Mouse (Mus musculus) bone marrow macrophage, adult 2 months (primary cell): ENCODE data around the gene Slc9b1. TPM values are rescaled to one million over a fixed set of nuclear protein-coding genes. Genes with fewer than 3 reads are reported as not detected.

Experiments
- H3K27ac ChIP-seq: 2 replicates; pipeline ENCODE4 v1.5.1; 2012; ENCODE audit warnings: low read depth, low read length; ENCODE audit not compliant: insufficient read depth
- H3K4me1 ChIP-seq: 2 replicates; pipeline ENCODE4 v1.6.1; 2012; ENCODE audit warnings: low read length; ENCODE audit not compliant: control insufficient read depth, insufficient read depth
- H3K4me3 ChIP-seq: 2 replicates; pipeline ENCODE4 v1.5.1; 2012; ENCODE audit warnings: mild to moderate bottlenecking, low read length, moderate library complexity; ENCODE audit not compliant: insufficient read depth
- CTCF ChIP-seq: IDR thresholded peaks from 2 replicates; pipeline ENCODE4 v1.5.1; 2012; ENCODE audit warnings: low read depth, mild to moderate bottlenecking, low read length, moderate library complexity
- POLR2A ChIP-seq: IDR thresholded peaks from 2 replicates; pipeline ENCODE4 v1.6.1; 2012; ENCODE audit warnings: mild to moderate bottlenecking, low read depth, low read length, borderline replicate concordance
- polyA plus RNA-seq: library from polyadenylated mRNA; stranded (reverse); fragments of >200 nt; gene quantifications from 2 replicates; pipeline ENCODE4 v1.2.4, GENCODE M21; 2012; ENCODE audit not compliant: missing spikeins, insufficient read depth, insufficient read length

Gene Slc9b1
- polyA plus RNA-seq, 1 experiment, result not detected

DNA sequence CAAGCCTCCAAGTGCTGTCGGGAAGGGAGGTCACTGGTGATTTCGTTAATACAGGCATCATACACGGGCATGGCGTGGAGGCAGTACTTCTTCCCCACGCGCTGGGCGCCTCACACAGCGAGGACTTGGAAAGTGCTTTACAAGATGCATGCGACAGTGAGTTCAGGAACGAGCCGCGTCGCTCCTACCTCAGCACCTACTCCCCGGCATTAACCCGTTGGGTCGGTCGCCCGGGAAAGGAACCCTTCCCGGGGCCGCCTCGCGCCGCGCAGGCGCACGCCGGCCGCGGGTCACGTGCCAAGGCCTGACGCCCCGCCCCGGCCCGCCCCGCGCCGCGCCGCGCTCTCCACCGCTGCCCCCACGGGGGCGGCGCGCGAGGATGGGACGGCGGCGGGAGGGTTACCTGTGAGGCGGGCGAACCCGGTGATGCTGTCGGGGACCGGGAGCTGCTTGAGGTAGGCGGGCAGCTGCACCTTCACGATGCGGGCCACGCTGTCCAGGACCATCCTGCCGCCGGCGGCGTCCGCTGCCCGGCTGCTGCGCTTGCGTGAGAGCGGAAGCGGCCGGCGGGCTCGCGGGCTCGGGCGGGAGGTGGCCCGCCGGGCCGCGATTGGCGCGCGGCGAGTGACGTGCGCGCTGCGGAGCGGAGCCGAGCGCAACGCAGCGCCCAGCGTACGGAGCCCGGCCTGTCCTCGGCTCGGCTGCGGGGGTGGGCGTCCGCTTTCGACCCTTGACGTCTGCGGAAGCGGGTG lies 75.2 kb downstream of the Slc9b1 start:
- H3K4me3 ChIP-seq, result peak overlapping the region; percentile 78
- H3K27ac ChIP-seq, result peak overlapping the region; percentile 82
- TF ChIP-seq CTCF (no peak), POLR2A (no peak)
- H3K4me1 ChIP-seq, result peaks cover 9% of the 10 kb centered on the region

GRCm38 (mm10) chr3:135423608-135424212 lies 75.9 kb downstream of the Slc9b1 start, which contains the start of gene Cisd2:
Gene Cisd2 (minus strand): TSS chr3:135423925.
- TF ChIP-seq POLR2A (no peak), CTCF (no peak)
- Histone ChIP-seq H3K4me1 (peaks cover 9% of the 10 kb centered on the region), H3K27ac (peak within 1 kb of the TSS; percentile 82), H3K4me3 (peak within 1 kb of the TSS; percentile 78)

- TF ChIP-seq CTCF (no peak), POLR2A (no peak)
- Histone ChIP-seq H3K4me1 (peaks cover 5% of the 10 kb centered on the region; the same call in 1 of the 2 replicates), H3K4me3 (peak overlapping the region; percentile 80), H3K27ac (no peak overlapping the region)
These were observed 89.2 kb downstream of the Slc9b1 start for GRCm38 (mm10) chr3:135436901-135437616.

DNA sequence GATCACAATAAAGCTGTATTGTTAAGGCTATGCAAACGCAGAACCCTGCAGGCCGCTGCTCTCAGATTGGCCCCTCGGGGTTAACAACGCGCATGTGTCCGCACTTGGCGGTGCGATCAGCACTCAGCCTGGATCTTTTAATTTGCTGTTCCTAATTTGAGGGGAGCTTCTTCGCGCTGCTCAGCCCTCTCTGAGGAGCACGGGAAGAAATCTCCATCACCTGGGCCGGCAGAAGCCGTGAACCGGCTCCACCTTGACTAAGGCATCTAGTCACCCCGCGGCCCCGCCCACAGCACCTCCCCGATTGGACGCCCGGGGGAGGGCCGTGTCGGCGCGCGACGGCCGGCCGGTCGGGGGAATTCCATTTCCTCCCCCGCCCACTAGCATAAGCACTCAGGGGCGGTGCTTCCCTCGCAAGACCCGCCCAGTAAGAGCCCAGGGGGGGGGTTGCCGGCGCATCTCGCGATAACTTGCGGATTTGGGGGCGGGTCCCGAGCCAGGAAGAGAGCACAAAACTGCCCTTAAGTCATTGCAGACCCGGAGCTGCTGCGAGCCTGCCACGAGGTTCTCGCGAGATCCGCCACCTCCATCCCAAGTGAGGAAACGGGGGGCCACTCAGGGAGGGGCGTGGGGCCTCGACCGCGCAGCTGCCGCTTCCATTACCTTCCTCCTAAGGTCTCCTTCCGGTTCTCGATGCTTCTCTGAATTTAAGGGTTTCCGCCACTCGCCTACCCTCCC lies 90.1 kb downstream of the Slc9b1 start, which contains the start of gene Ube2d3:
Gene Ube2d3, plus strand, starts transcription at position 392 of the 738 bp plus-strand sequence.
- no peak for TF ChIP-seq POLR2A
- TF ChIP-seq CTCF, result no peak
- Histone ChIP-seq H3K27ac (peak within 1 kb of the TSS; percentile 100), H3K4me1 (peaks cover 5% of the 10 kb centered on the region; the same call in 1 of the 2 replicates), H3K4me3 (peak within 1 kb of the TSS; percentile 99)

DNA sequence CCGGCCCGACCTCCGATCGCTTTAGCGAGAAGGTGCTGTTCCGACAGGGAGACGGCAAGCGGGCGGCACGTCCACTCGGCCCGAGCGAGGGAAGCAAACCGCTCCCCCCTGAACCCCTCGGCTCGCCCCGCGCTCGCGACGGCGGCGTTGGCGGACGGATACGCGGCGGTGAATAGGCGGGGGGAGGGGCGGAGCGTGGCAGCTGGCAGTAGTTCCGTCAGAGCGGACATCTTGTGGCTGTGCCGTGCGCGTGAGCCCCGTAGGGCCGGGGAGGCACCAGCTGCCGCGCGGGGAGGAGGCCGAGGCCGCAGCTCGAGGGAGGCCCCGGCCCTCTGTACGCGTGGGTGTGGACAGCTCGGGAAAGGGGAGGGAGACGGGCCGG lies 90.7 kb downstream of the Slc9b1 start:
- peak overlapping the region; percentile 100 for H3K27ac ChIP-seq
- TF ChIP-seq POLR2A (no peak), CTCF (no peak)
- H3K4me3 ChIP-seq, result peak overlapping the region; percentile 99
- peaks cover 9% of the 10 kb centered on the region for H3K4me1 ChIP-seq

DNA sequence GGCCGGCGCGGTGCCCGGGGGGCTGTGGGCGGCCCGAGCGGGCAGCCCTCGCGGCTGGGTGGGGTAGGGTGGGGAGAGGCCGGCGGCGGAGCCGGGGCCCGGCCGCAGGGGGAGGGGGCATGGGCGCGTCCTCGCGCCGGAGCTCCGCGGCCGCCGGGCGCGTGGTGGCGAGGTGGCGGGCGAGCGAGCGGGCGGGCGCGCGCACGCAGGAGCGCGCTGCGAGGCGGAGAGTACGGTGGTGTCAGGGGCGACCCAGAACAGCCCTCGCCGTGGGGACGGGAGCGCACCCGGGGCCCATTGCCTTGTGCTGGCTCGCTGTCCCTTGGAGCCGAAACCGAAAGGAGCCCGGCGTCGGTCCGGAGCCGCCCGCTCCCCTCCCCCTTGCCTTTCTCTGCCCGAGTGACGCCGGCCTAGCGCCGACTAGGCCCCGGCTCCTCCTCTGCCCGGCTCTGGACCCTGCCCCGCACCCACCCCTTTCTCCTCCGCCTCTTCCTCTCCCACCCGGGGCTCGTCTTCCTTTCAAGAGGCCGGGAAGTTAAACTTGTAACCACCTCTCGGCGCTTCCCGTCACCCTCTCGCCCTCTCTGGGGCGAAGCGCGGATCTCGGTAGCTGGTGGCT lies 91.2 kb downstream of the Slc9b1 start:
- H3K27ac ChIP-seq, result peak overlapping the region; percentile 100
- no peak for TF ChIP-seq POLR2A
- no peak for TF ChIP-seq CTCF
- peak overlapping the region; percentile 99 for H3K4me3 ChIP-seq
- H3K4me1 ChIP-seq, result peaks cover 12% of the 10 kb centered on the region

DNA sequence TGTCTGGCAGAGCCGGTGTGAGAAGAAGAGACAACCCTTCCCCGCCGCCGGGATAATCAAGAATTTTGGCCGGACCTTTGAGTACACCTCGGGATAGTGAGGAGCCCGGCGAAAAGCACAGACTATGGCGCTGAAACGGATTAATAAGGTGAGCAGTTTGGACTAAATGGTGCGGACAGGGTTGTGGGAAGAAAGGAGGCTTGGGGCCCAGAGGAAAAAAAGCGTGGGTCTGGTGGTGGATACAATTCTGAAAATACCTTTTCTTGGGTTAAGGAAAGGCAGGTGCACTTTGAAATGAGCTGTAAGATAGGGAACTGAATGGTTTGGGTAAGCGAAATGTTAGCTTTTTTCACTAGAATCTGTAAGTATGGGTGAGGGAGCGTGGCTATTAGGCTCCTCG lies 91.8 kb downstream of the Slc9b1 start:
- peak overlapping the region; percentile 99 for H3K4me3 ChIP-seq
- TF ChIP-seq CTCF (0 out of 2 replicates have a peak, but pooled peaks have one; percentile 15), POLR2A (no peak)
- peak overlapping the region; percentile 100 for H3K27ac ChIP-seq
- H3K4me1 ChIP-seq, result peaks cover 12% of the 10 kb centered on the region

GRCm38 (mm10) chr3:135440221-135440620 lies 92.4 kb downstream of the Slc9b1 start:
- peaks cover 12% of the 10 kb centered on the region for H3K4me1 ChIP-seq
- no peak for TF ChIP-seq CTCF
- no peak for TF ChIP-seq POLR2A
- peak overlapping the region; percentile 100 for H3K27ac ChIP-seq
- H3K4me3 ChIP-seq, result peak overlapping the region; percentile 99

- Histone ChIP-seq H3K4me3 (peak overlapping the region; percentile 99), H3K27ac (peak overlapping the region; percentile 100), H3K4me1 (peaks cover 12% of the 10 kb centered on the region)
- TF ChIP-seq POLR2A, result no peak
- no peak for TF ChIP-seq CTCF
These were observed 92.8 kb downstream of the Slc9b1 start for GRCm38 (mm10) chr3:135440621-135441020.
